Mouse (Mus musculus): ENCODE data around the gene Obsl1.

Obsl1 gene

GRCm38 (mm10) chr1:75518427-75518826 is 12.2 kb upstream of the Obsl1 start:
- in situ Hi-C loops (cut with MboI), result no loop called here

- in situ Hi-C loops (cut with MboI), result no loop called here
Observed at GRCm38 (mm10) chr1:75517984-75518383, 11.7 kb upstream of the Obsl1 start.

GRCm38 (mm10) chr1:75516703-75517380 is 10.6 kb upstream of the Obsl1 start:
- in situ Hi-C loops (cut with MboI), result no loop called here

- in situ Hi-C loops (cut with MboI), result no loop called here
Observed at GRCm38 (mm10) chr1:75512550-75512949, 6.3 kb upstream of the Obsl1 start.

- in situ Hi-C loops (cut with MboI), result no loop called here
Observed at GRCm38 (mm10) chr1:75511437-75512210, 5.4 kb upstream of the Obsl1 start.

- in situ Hi-C loops (cut with MboI), result no loop called here
Observed at GRCm38 (mm10) chr1:75510154-75510553, 3.9 kb upstream of the Obsl1 start.

GRCm38 (mm10) chr1:75509586-75509985 is 3.3 kb upstream of the Obsl1 start:
- in situ Hi-C loops (cut with MboI), result no loop called here

GRCm38 (mm10) chr1:75507006-75507405 is 754 bp upstream of the Obsl1 start, which contains the start of gene Inha:
TSS of gene Inha (plus strand) at chr1:75507077.
- in situ Hi-C loops (cut with MboI), result no loop called here

- in situ Hi-C loops (cut with MboI), result no loop called here
Observed at GRCm38 (mm10) chr1:75505159-75505955, 895 bp downstream of the Obsl1 start.

GRCm38 (mm10) chr1:75504256-75505045 is 1.8 kb downstream of the Obsl1 start:
- in situ Hi-C loops (cut with MboI), result no loop called here

- in situ Hi-C loops (cut with MboI), result no loop called here
Observed at GRCm38 (mm10) chr1:75503651-75503980, 2.6 kb downstream of the Obsl1 start.

- in situ Hi-C loops (cut with MboI), result no loop called here
Observed at GRCm38 (mm10) chr1:75502945-75503650, 3.2 kb downstream of the Obsl1 start.

GRCm38 (mm10) chr1:75501905-75502304 is 4.3 kb downstream of the Obsl1 start:
- in situ Hi-C loops (cut with MboI), result no loop called here

- in situ Hi-C loops (cut with MboI), result no loop called here
Observed at GRCm38 (mm10) chr1:75499441-75499840, 6.8 kb downstream of the Obsl1 start.

- in situ Hi-C loops (cut with MboI), result no loop called here
Observed at GRCm38 (mm10) chr1:75498897-75499296, 7.4 kb downstream of the Obsl1 start.

GRCm38 (mm10) chr1:75494878-75495548 is 11.2 kb downstream of the Obsl1 start:
- in situ Hi-C loops (cut with MboI), result no loop called here

- in situ Hi-C loops (cut with MboI), result no loop called here
Observed at GRCm38 (mm10) chr1:75492579-75493170, 13.6 kb downstream of the Obsl1 start.

- in situ Hi-C loops (cut with MboI), result no loop called here
Observed at GRCm38 (mm10) chr1:75490785-75491551, 15.3 kb downstream of the Obsl1 start.

GRCm38 (mm10) chr1:75487405-75488161 is 18.7 kb downstream of the Obsl1 start:
- in situ Hi-C loops (cut with MboI), result no loop called here

Data from mature B cell (primary cell).